Mouse (Mus musculus): Measurements from ENCODE around the gene Nt5m. TPM values are rescaled to one million over a fixed set of nuclear protein-coding genes. Genes with fewer than 3 reads are reported as not detected.

Gene Nt5m
- total and polyA plus RNA-seq, 3 experiments, result 26.6 to 29.1 TPM; not detected in 1

GRCm38 (mm10) chr11:59810480-59811158, 28.6 kb upstream of the Nt5m start (continued):
- TF ChIP-seq E2F4 (IDR thresholded peaks at IDR 0.05; ENCODE audit: borderline replicate concordance, low read depth, low read length) (no peak), USF1 (IDR thresholded peaks at IDR 0.05; ENCODE audit: low read depth, low read length) (0 out of 2 replicates have a peak, but pooled peaks have one; percentile 7), MAFK (IDR thresholded peaks at IDR 0.05; ENCODE audit: borderline replicate concordance, low read depth, low read length) (no peak), SMC3 (IDR thresholded peaks at IDR 0.05; ENCODE audit: low read depth, low read length) (no peak), POLR2A (IDR thresholded peaks at IDR 0.05; ENCODE audit: control insufficient read depth in 1 of 2, insufficient read depth in 1 of 2, low read depth in 1 of 2, low read length in 2 of 2, poor library complexity in 1 of 2) (peak; percentile 22 to 70; a peak in 3 of 4 replicates), USF2 (IDR thresholded peaks at IDR 0.05; ENCODE audit: borderline replicate concordance in 1 of 2, insufficient read depth in 1 of 2, low read depth in 1 of 2, low read length in 2 of 2) (no peak), EP300 (IDR thresholded peaks at IDR 0.05; ENCODE audit: low read depth in 1 of 2, low read length in 2 of 2) (peak in 1 of 2 experiments; percentile 41; a peak in 1 of 4 replicates), RAD21 (IDR thresholded peaks at IDR 0.05; ENCODE audit: low read depth, low read length) (no peak), POLR2AphosphoS5 (IDR thresholded peaks at IDR 0.05; ENCODE audit: borderline replicate concordance, low read depth, low read length) (no peak; the same call in 1 of the 2 replicates), KAT2A (conservative IDR thresholded peaks at IDR 0.05; ENCODE audit: low read depth, low read length) (peak; percentile 39)

- TF ChIP-seq HCFC1 (IDR thresholded peaks at IDR 0.05; ENCODE audit: low read depth, low read length), result no peak
- no peak for TF ChIP-seq ZNF384 (IDR thresholded peaks at IDR 0.05; ENCODE audit: low read depth, low read length)
- no peak for TF ChIP-seq UBTF (IDR thresholded peaks at IDR 0.05; ENCODE audit: borderline replicate concordance, insufficient read depth, low read depth, low read length)
- no peak for TF ChIP-seq ELF1 (IDR thresholded peaks at IDR 0.05; ENCODE audit: low read depth, low read length)
- no peak for TF ChIP-seq TAL1 (IDR thresholded peaks at IDR 0.05; ENCODE audit: low read length)
- TF ChIP-seq RCOR1 (IDR thresholded peaks at IDR 0.05; ENCODE audit: low read depth, low read length), result no peak
- H3K27me3 ChIP-seq (ENCODE audit: control insufficient read depth in 1 of 2, insufficient read depth in 2 of 2, low read length in 2 of 2), result no peaks in the 10 kb centered on the region
- H3K27ac ChIP-seq (ENCODE audit: control insufficient read depth, low read depth, low read length), result peak overlapping the region; percentile 94
- no peak for DNase-seq (ENCODE audit: low read depth, low spot score)
- peak overlapping the region; percentile 64 to 88 for H3K4me3 ChIP-seq (ENCODE audit: control insufficient read depth in 1 of 2, insufficient read depth in 1 of 2, low read depth in 2 of 2, low read length in 2 of 2)
- H3K9me3 ChIP-seq (replicated peaks; ENCODE audit: insufficient read depth, low read length), result no peaks in the 10 kb centered on the region
- peaks cover 3 to 12% of the 10 kb centered on the region in 2 experiments; a peak in 3 of 4 replicates for H3K4me1 ChIP-seq (ENCODE audit: control insufficient read depth in 1 of 2, insufficient read depth in 2 of 2, low read length in 2 of 2)
- peak overlapping the region; percentile 96 for H3K9ac ChIP-seq (ENCODE audit: control insufficient read depth, low read depth, low read length, poor library complexity, severe bottlenecking)
- H3K79me2 ChIP-seq (ENCODE audit: control insufficient read depth, insufficient read depth, low read length, poor library complexity), result peaks cover 17% of the 10 kb centered on the region
- peaks cover 0 to 7% of the 10 kb centered on the region in 2 experiments; a peak in 3 of 4 replicates for H3K36me3 ChIP-seq (ENCODE audit: control insufficient read depth in 1 of 2, insufficient read depth in 2 of 2, low read length in 2 of 2)
These were observed 28.0 kb upstream of the Nt5m start for GRCm38 (mm10) chr11:59811211-59811610.

- peaks cover 6 to 7% of the 10 kb centered on the region in 2 experiments for H3K36me3 ChIP-seq (ENCODE audit: control insufficient read depth in 1 of 2, insufficient read depth in 2 of 2, low read length in 2 of 2)
- peaks cover 14% of the 10 kb centered on the region for H3K79me2 ChIP-seq (ENCODE audit: control insufficient read depth, insufficient read depth, low read length, poor library complexity)
These were observed 26.0 kb upstream of the Nt5m start for GRCm38 (mm10) chr11:59813276-59813675.

More at GRCm38 (mm10) chr11:59813276-59813675, 26.0 kb upstream of the Nt5m start:
- TF ChIP-seq TCF12 (IDR thresholded peaks at IDR 0.05; ENCODE audit: low read depth, low read length) (no peak), USF2 (IDR thresholded peaks at IDR 0.05; ENCODE audit: borderline replicate concordance in 1 of 2, insufficient read depth in 1 of 2, low read depth in 1 of 2, low read length in 2 of 2) (no peak), HCFC1 (IDR thresholded peaks at IDR 0.05; ENCODE audit: low read depth, low read length) (no peak), ELF1 (IDR thresholded peaks at IDR 0.05; ENCODE audit: low read depth, low read length) (no peak), MAZ (IDR thresholded peaks at IDR 0.05; ENCODE audit: low read depth, low read length) (no peak), GABPA (IDR thresholded peaks at IDR 0.05; ENCODE audit: low read depth, low read length) (no peak), TAL1 (IDR thresholded peaks at IDR 0.05; ENCODE audit: low read length) (no peak), RCOR1 (IDR thresholded peaks at IDR 0.05; ENCODE audit: low read depth, low read length) (no peak), CHD2 (IDR thresholded peaks at IDR 0.05; ENCODE audit: low read length) (no peak), MAX (IDR thresholded peaks at IDR 0.05; ENCODE audit: low read length) (no peak), MXI1 (IDR thresholded peaks at IDR 0.05; ENCODE audit: low read depth, low read length) (no peak)
- Histone ChIP-seq H3K27me3 (ENCODE audit: control insufficient read depth in 1 of 2, insufficient read depth in 2 of 2, low read length in 2 of 2) (no peaks in the 10 kb centered on the region), H3K9me3 (replicated peaks; ENCODE audit: insufficient read depth, low read length) (no peaks in the 10 kb centered on the region), H3K4me3 (ENCODE audit: control insufficient read depth in 1 of 2, insufficient read depth in 1 of 2, low read depth in 2 of 2, low read length in 2 of 2) (no peak overlapping the region), H3K4me1 (ENCODE audit: control insufficient read depth in 1 of 2, insufficient read depth in 2 of 2, low read length in 2 of 2) (peaks cover 3 to 12% of the 10 kb centered on the region in 2 experiments; a peak in 3 of 4 replicates), H3K9ac (ENCODE audit: control insufficient read depth, low read depth, low read length, poor library complexity, severe bottlenecking) (no peak overlapping the region), H3K27ac (ENCODE audit: control insufficient read depth, low read depth, low read length) (no peak overlapping the region)
- DNase-seq (ENCODE audit: low read depth, low spot score), result no peak

All from MEL (cell line).